Mouse (Mus musculus) liver, adult 2 months (tissue): ENCODE data around the gene Olfr545. TPM values are rescaled to one million over a fixed set of nuclear protein-coding genes. Genes with fewer than 3 reads are reported as not detected.

Source experiments
- DNase-seq: peaks from one replicate; pipeline ENCODE4 v3.0.0-alpha.2; 2011; ENCODE audit warnings: low read depth, low spot score; ENCODE audit errors: extremely low read depth
- H3K27ac ChIP-seq: fragments of 200-500 bp; replicated peaks from 2 replicates; pipeline ENCODE4 v1.5.1; 2012; ENCODE audit warnings: low read depth, mild to moderate bottlenecking, control low read depth, inconsistent platforms, low read length; ENCODE audit not compliant: insufficient read depth
- H3K27me3 ChIP-seq: fragments of 200-500 bp; 2 replicates; pipeline ENCODE4 v1.6.1; 2012; ENCODE audit warnings: mild to moderate bottlenecking, moderate library complexity, low read length, inconsistent platforms; ENCODE audit not compliant: control insufficient read depth, insufficient read depth
- H3K36me3 ChIP-seq: fragments of 200-500 bp; 2 replicates; pipeline ENCODE4 v1.6.1; 2012; ENCODE audit warnings: low read length, inconsistent platforms; ENCODE audit not compliant: control insufficient read depth, insufficient read depth
- H3K4me1 ChIP-seq: fragments of 200-500 bp; 2 replicates; pipeline ENCODE4 v1.6.1; 2011; ENCODE audit warnings: low read length; ENCODE audit not compliant: control insufficient read depth, insufficient read depth
- H3K4me3 ChIP-seq: fragments of 200-500 bp; 2 replicates; pipeline ENCODE4 v1.5.1; 2011; ENCODE audit warnings: low read depth, mild to moderate bottlenecking, control low read depth, low read length, moderate library complexity; ENCODE audit not compliant: insufficient read depth
- H3K79me2 ChIP-seq: fragments of 200-500 bp; 2 replicates; pipeline ENCODE4 v1.6.1; 2012; ENCODE audit warnings: inconsistent platforms, mild to moderate bottlenecking, low read length, moderate library complexity; ENCODE audit not compliant: control insufficient read depth, insufficient read depth
- H3K9ac ChIP-seq: fragments of 200-500 bp; 2 replicates; pipeline ENCODE4 v1.6.1; 2012; ENCODE audit warnings: low read depth, mild to moderate bottlenecking, control low read depth, inconsistent platforms, low read length
- CTCF ChIP-seq: fragments of 200-500 bp; IDR thresholded peaks from 2 replicates; pipeline ENCODE4 v1.5.1; 2011; ENCODE audit warnings: low read depth, low read length, control low read depth
- POLR2A ChIP-seq: fragments of 200-500 bp; IDR thresholded peaks from 2 replicates; pipeline ENCODE4 v1.6.1; 2011; ENCODE audit warnings: low read length, control low read depth; ENCODE audit not compliant: insufficient read depth; ENCODE audit errors: extremely low read depth
- WGBS: fragments of 180-500 bp; shearing (Covaris S2); methylation state at CpG from one replicate; pipeline ENCODE4 v1.1.7; 2018; 5-methylcytosine and 5-hydroxymethylcytosine counted together
- polyA plus RNA-seq: library from polyadenylated mRNA; depleted of rRNA; stranded (reverse); fragments of >200 nt; gene quantifications from 2 replicates; pipeline ENCODE4 v1.2.3, GENCODE M21; 2012
- total RNA-seq: library from RNA; depleted of rRNA; stranded (reverse); fragments of >200 nt; gene quantifications from 2 replicates; pipeline ENCODE4 v1.2.3, GENCODE M21; 2014

Gene Olfr545
- total and polyA plus RNA-seq, 2 experiments, result not detected

GRCm38 (mm10) chr7:102478926-102479325 is 20.4 kb downstream of the Olfr545 start:
- no peak overlapping the region for H3K9ac ChIP-seq
- no peak for DNase-seq
- no peak overlapping the region for H3K27ac ChIP-seq
- TF ChIP-seq POLR2A (no peak), CTCF (no peak)
- H3K27me3 ChIP-seq, result no peaks in the 10 kb centered on the region
- no peaks in the 10 kb centered on the region for H3K79me2 ChIP-seq
- H3K4me3 ChIP-seq, result no peak overlapping the region
- no peaks in the 10 kb centered on the region for H3K36me3 ChIP-seq
- H3K4me1 ChIP-seq, result 0 out of 2 replicates have a peak, but pooled peaks cover 4% of the 10 kb centered on the region
- 83% methylated on average over 3 of the region's 3 CpGs for WGBS

DNA sequence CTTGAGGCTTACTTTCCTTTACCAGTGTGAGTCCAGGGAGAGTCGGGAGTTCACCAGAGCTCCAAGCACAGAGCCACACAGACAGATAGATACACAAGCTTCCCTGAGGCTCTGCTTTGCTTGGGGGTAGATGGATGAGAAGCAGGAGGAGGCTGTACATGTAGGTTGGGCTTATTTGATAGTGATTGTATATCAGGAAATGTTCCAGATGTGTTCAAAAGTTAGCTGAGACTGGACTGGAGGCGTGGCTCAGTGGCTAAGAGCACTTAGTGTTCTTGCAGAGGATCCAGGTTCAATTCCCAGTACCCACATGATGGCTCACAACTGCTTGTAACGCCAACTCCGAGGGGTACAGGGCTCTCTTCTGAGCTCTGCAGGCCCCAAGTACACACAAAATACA is 20.9 kb downstream of the Olfr545 start:
- Histone ChIP-seq H3K9ac (no peak overlapping the region), H3K27ac (no peak overlapping the region)
- no peak for DNase-seq

DNA sequence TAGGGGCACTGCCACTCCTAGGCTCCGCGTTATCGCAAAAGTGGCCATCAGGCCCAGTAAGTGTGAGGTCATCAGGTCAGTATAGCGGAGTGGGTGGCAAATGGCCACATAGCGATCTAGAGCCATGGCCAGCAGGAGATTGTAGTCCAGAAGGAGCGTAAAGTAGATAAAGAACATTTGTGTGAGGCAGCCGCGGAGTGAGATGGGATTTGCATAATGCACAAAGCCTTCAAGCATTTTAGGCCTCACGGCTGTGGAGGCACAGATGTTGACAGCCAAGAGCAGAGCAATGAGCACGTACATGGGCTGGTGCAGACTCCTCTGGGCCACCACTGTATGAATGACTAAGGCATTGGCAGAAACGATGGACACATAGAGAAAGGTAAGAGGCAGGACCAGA is 22.0 kb downstream of the Olfr545 start:
- WGBS, result 85% methylated on average over 11 of the region's 11 CpGs

More for the DNA sequence above, 20.9 kb downstream of the Olfr545 start:
- H3K27me3 ChIP-seq, result no peaks in the 10 kb centered on the region
- no peaks in the 10 kb centered on the region for H3K36me3 ChIP-seq
- TF ChIP-seq POLR2A (no peak), CTCF (no peak)
- H3K79me2 ChIP-seq, result no peaks in the 10 kb centered on the region
- no peak overlapping the region for H3K4me3 ChIP-seq
- 0 out of 2 replicates have a peak, but pooled peaks cover 4% of the 10 kb centered on the region for H3K4me1 ChIP-seq
- WGBS, result 87% methylated on average over 4 of the region's 4 CpGs

GRCm38 (mm10) chr7:102476601-102477000 is 22.8 kb downstream of the Olfr545 start:
- TF ChIP-seq POLR2A, result no peak
- TF ChIP-seq CTCF, result no peak
- Histone ChIP-seq H3K79me2 (no peaks in the 10 kb centered on the region), H3K4me1 (0 out of 2 replicates have a peak, but pooled peaks cover 4% of the 10 kb centered on the region), H3K36me3 (no peaks in the 10 kb centered on the region), H3K27me3 (no peaks in the 10 kb centered on the region), H3K27ac (no peak overlapping the region), H3K4me3 (no peak overlapping the region), H3K9ac (no peak overlapping the region)
- DNase-seq, result no peak
- WGBS, result 97% methylated on average over 5 of the region's 5 CpGs

More for the DNA sequence above, 22.0 kb downstream of the Olfr545 start:
- TF ChIP-seq POLR2A (no peak), CTCF (no peak)
- no peaks in the 10 kb centered on the region for H3K27me3 ChIP-seq
- 0 out of 2 replicates have a peak, but pooled peaks cover 4% of the 10 kb centered on the region for H3K4me1 ChIP-seq
- H3K9ac ChIP-seq, result no peak overlapping the region
- no peak for DNase-seq
- H3K4me3 ChIP-seq, result no peak overlapping the region
- no peaks in the 10 kb centered on the region for H3K79me2 ChIP-seq
- no peaks in the 10 kb centered on the region for H3K36me3 ChIP-seq
- no peak overlapping the region for H3K27ac ChIP-seq

- no peaks in the 10 kb centered on the region for H3K27me3 ChIP-seq
- H3K4me3 ChIP-seq, result no peak overlapping the region
- H3K9ac ChIP-seq, result no peak overlapping the region
- H3K36me3 ChIP-seq, result peaks cover 6% of the 10 kb centered on the region
- TF ChIP-seq POLR2A, result no peak
- H3K27ac ChIP-seq, result no peak overlapping the region
- DNase-seq, result no peak
- whole genome bisulfite sequencing, result 70% methylated on average over 5 of the region's 5 CpGs
- H3K4me1 ChIP-seq, result no peaks in the 10 kb centered on the region
- no peaks in the 10 kb centered on the region for H3K79me2 ChIP-seq
These were observed 26.7 kb downstream of the Olfr545 start for GRCm38 (mm10) chr7:102472675-102473074.

DNA sequence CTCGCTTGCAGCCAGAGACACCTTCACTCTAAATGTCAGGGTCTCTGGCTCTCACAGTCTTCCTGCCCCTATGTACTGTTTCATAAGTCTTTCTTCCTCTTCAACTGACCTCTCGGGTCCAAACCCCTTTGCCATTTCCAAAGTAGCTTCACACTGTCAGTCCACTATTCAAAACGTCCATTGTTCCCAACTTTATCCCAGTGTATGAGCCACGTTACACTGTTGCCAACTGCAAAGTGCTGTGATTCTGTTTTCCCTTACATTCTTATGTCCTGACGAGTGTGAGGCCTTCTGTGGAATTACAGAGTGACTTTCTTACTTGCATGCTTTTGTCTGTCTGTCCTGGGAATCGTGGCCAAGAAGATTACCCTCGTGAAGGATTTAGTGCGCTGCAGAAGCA is 31.8 kb downstream of the Olfr545 start:
- H3K4me1 ChIP-seq, result no peaks in the 10 kb centered on the region
- H3K27me3 ChIP-seq, result no peaks in the 10 kb centered on the region
- DNase-seq, result no peak
- no peak overlapping the region for H3K9ac ChIP-seq
- 93% methylated on average over 8 of the region's 8 CpGs for WGBS
- H3K79me2 ChIP-seq, result no peaks in the 10 kb centered on the region
- no peak for TF ChIP-seq POLR2A
- TF ChIP-seq CTCF, result no peak
- H3K36me3 ChIP-seq, result peaks cover 28% of the 10 kb centered on the region
- no peak overlapping the region for H3K27ac ChIP-seq
- H3K4me3 ChIP-seq, result no peak overlapping the region
